Mouse (Mus musculus): ENCODE measurements around the gene Rdh12.

The Rdh12 gene

DNA sequence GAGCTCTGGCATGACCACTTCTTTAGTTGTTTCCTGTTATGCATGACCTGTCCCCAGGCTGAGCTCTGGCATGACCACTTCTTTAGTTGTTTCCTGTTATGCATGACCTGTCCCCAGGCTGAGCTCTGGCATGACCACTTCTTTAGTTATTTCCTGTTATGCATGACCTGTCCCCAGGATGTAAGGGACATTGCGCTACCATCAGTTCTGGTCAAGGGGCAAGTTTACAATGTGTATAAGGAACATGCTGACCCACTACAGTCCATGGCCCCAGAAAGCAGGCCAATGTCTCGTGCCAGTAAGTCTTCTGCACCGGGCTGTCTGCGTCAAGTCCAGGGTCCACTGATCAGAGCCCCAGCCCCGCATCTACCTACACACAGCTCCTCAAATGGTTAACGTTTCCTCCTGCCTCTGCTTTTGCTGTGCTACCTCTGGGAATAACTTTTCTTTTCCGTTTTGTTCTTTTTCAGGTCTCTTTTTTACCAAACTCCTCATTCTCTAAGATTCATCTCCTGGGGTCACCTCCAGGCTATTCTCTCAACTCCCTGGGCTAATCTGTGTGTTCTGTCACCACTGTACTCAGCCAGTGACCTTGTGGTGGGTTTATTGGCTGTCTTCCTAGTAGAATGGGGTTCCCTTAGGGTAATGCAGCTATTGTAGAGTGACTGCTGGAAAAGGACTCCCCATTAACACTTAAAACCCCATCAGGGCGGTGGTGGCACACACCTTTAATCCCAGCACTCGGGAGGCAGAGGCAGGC is 44.8 kb downstream of the Rdh12 start:
- no peak for DNase-seq (ENCODE audit: low spot score)

DNA sequence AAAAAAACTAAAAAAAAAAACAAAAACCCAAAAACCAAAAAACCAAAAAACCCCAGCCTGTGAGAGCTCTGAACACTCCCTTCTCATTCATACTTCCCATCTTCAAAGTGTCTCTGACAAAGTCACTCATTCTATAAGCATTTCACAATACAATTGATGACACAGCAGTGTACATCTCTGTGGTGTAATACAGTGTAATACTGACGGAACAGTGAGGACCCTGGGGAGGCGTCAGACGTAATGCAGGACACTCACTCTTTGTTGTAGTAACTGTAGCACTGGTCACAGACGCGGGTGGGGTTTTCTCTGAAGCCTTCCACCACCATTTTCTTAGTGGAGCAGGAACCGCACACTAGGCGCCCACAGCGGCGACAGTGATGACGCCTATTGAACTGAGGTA is 46.3 kb downstream of the Rdh12 start:
- DNase-seq (ENCODE audit: low spot score): no peak

DNA sequence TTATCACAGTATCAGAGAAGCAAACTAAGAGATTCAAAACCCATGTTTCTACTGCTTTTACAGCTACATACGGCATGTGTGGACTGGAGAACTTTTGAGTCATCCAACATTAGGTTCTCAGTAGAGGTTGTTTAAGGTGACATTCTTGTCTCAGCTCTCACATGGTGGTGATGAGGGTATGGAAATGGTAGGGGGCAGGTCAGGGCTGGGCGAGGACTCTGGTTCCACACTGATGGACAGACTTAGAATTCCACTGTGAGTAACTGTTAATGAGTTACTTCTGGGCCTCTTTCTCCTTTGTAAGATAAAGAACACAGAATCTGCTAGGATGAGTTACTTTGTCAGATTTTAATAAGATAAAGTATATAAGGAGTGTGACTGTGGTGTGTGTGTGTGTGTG is 51.4 kb downstream of the Rdh12 start:
- DNase-seq (ENCODE audit: low spot score): no peak

DNA sequence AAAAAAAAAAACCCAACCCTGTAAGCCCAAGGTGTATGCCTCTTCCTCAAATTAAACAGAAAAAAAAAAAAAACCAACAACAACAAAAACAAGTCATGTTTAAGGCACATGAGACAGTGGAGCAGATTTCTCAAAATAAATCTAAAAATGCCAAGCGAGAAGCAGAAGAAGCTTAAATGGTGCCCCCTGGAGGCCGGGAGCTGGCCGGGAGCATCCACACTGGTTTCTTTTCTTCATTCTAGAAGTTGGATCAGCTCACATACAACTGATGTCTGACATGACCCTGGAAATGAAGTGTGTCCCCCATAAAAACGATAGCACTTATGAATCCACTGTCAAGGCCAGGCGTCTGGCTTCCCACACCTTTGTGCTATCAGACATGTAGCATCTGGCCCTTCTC is 52.3 kb downstream of the Rdh12 start:
- no peak for DNase-seq (ENCODE audit: low spot score)

Data from lung, postnatal 25 days (tissue).